Mouse (Mus musculus): ENCODE results near the gene D7Ertd443e.

GRCm38 (mm10) chr7:134289611-134290301, 95.7 kb downstream of the D7Ertd443e start:
- TF ChIP-seq EP300 (IDR thresholded peaks at IDR 0.05; ENCODE audit: low read depth) (no peak), CTCF (IDR thresholded peaks at IDR 0.05; ENCODE audit: low read depth) (no peak)

Measured in heart, postnatal 0 days (tissue).